Comparison of ENCODE assay signal across 8 mouse cellular contexts in genomic region chr4:121028659-121029392, GRCm38 (mm10). TPM values are rescaled to one million over a fixed set of nuclear protein-coding genes. Genes with fewer than 3 reads are reported as not detected.
A peak's percentile ranks its signal among the peaks of the same experiment; 100 is the strongest.
DNase-seq lines count a peak whose midpoint lies in the region; ATAC-seq and TF ChIP-seq lines count a peak whose summit lies in the region.

No protein-coding gene starts in this region.

- H3K9me3 ChIP-seq in liver, embryonic 12.5 days (replicated peaks) = no peaks in the 10 kb centered on the region
- no peaks in the 10 kb centered on the region for H3K9me3 ChIP-seq in liver, postnatal 0 days (ENCODE audit: low read length)

- TF ChIP-seq EP300 in liver, postnatal 0 days (IDR thresholded peaks at IDR 0.05; ENCODE audit: low read depth) = no peak

- no peaks in the 10 kb centered on the region for H3K36me3 ChIP-seq in liver, adult 2 months (ENCODE audit: control insufficient read depth, insufficient read depth, low read length)
- H3K36me3 ChIP-seq in liver, embryonic 12.5 days = no peaks in the 10 kb centered on the region
- H3K36me3 ChIP-seq in liver, postnatal 0 days (replicated peaks; ENCODE audit: insufficient read depth, low read length) = no peaks in the 10 kb centered on the region

- H3K4me3 ChIP-seq in liver, adult 2 months (ENCODE audit: insufficient read depth, low read depth, low read length) = no peak overlapping the region
- no peak overlapping the region for H3K4me3 ChIP-seq in liver, embryonic 12.5 days
- H3K4me3 ChIP-seq in liver, postnatal 0 days (ENCODE audit: low read depth, low read length) = no peak overlapping the region

- no peak overlapping the region for H3K9ac ChIP-seq in liver, adult 2 months (ENCODE audit: low read depth, low read length)
- no peak overlapping the region for H3K9ac ChIP-seq in liver, embryonic 12.5 days
- no peak overlapping the region for H3K9ac ChIP-seq in liver, postnatal 0 days (replicated peaks)

- no peak for ATAC-seq in liver, embryonic 12.5 days
- ATAC-seq in liver, postnatal 0 days = no peak

- H3K4me1 ChIP-seq in liver, adult 2 months (ENCODE audit: control insufficient read depth, insufficient read depth, low read length) = peaks cover 9% of the 10 kb centered on the region
- H3K4me1 ChIP-seq in liver, embryonic 12.5 days = peaks cover 19% of the 10 kb centered on the region
- H3K4me1 ChIP-seq in liver, postnatal 0 days (ENCODE audit: insufficient read depth) = peaks cover 17% of the 10 kb centered on the region

- TF ChIP-seq POLR2A in liver, adult 2 months (IDR thresholded peaks at IDR 0.05; ENCODE audit: extremely low read depth, insufficient read depth, low read length) = no peak

- no peaks in the 10 kb centered on the region for H3K27me3 ChIP-seq in liver, adult 2 months (ENCODE audit: control insufficient read depth, insufficient read depth, low read length)
- no peaks in the 10 kb centered on the region for H3K27me3 ChIP-seq in liver, embryonic 12.5 days (replicated peaks)
- no peaks in the 10 kb centered on the region for H3K27me3 ChIP-seq in liver, postnatal 0 days (ENCODE audit: insufficient read depth, low read length)

- H3K27ac ChIP-seq in liver, adult 2 months (replicated peaks; ENCODE audit: insufficient read depth, low read depth, low read length) = no peak overlapping the region
- no peak overlapping the region for H3K27ac ChIP-seq in liver, embryonic 12.5 days
- H3K27ac ChIP-seq in liver, postnatal 0 days (ENCODE audit: low read depth) = no peak overlapping the region

- no peaks in the 10 kb centered on the region for H3K79me2 ChIP-seq in liver, adult 2 months (ENCODE audit: control insufficient read depth, insufficient read depth, low read length)

- TF ChIP-seq CTCF in liver, adult 2 months (IDR thresholded peaks at IDR 0.05; ENCODE audit: low read depth, low read length) = peak; percentile 86
- TF ChIP-seq CTCF in liver, postnatal 0 days (IDR thresholded peaks at IDR 0.05; ENCODE audit: low read depth) = peak; percentile 92

- 46% methylated on average over 14 of the region's 14 CpGs for WGBS in liver, adult 2 months
- WGBS in liver, embryonic 12.5 days (ENCODE audit: insufficient replicate concordance) = 31% methylated on average over 14 of the region's 14 CpGs
- 38% methylated on average over 14 of the region's 14 CpGs for WGBS in liver, postnatal 0 days (ENCODE audit: insufficient replicate concordance)

- H3K4me2 ChIP-seq in liver, embryonic 12.5 days = no peak overlapping the region
- no peak overlapping the region for H3K4me2 ChIP-seq in liver, postnatal 0 days (ENCODE audit: low read depth, low read length)

- DNase-seq in adrenal gland, adult 2 months = peak; percentile 41
- DNase-seq in adrenal gland, adult 8-10 months = no peak
- no peak for DNase-seq in liver, adult 2 months (ENCODE audit: extremely low read depth, low read depth, low spot score)
- peak; percentile 70 for DNase-seq in c-Kit-positive CD71-positive TER-119-negative erythroid progenitor cells, embryonic 14.5 days (ENCODE audit: low read depth)
- DNase-seq in gastrocnemius, postnatal 25 days = peak; percentile 16
- peak; percentile 80 for DNase-seq in liver, postnatal 0 days
- peak; percentile 79 for DNase-seq in retina, postnatal 1 day

RNA-seq across cellular contexts. Expression of gene Col9a2, which starts 10.4 kb away (rescaled TPM):
- under 1 TPM; 0.21 to 0.23 TPM for total RNA-seq in adrenal gland, adult 2 months (2021)
- polyA plus RNA-seq in adrenal gland, adult 2 months (2012; rRNA removed) = 0.47 and 0.76 TPM in 2 replicates
- total RNA-seq in adrenal gland, adult 8-10 months (2022) = under 1 TPM; 0.40 to 0.78 (median 0.57) TPM
- not detected in 2 replicates for total RNA-seq in liver, adult 2 months (2014; rRNA removed)
- not detected in 2 replicates for polyA plus RNA-seq in liver, adult 2 months (2012; rRNA removed)
- 2.7 and 3.7 TPM in 2 replicates for polyA plus RNA-seq in liver, embryonic 12.5 days (2016; fragmentation: Nextera tagmentation; extraction: Ambion mirVana)
- under 1 TPM; 0.40 to 0.41 TPM for total RNA-seq in gastrocnemius, postnatal 25 days (2021)
- 0.34 and 0.44 TPM in 2 replicates for polyA plus RNA-seq in liver, postnatal 0 days (2015; fragmentation: Nextera tagmentation; extraction: Ambion mirVana)

RNA-seq across cellular contexts. Expression of gene Smap2, which starts 11.8 kb away (rescaled TPM):
- total RNA-seq in adrenal gland, adult 2 months (2021) = 10 to 100 TPM; 37.8 to 38.1 TPM
- 14.3 and 20.4 TPM in 2 replicates for polyA plus RNA-seq in adrenal gland, adult 2 months (2012; rRNA removed)
- total RNA-seq in adrenal gland, adult 8-10 months (2022) = 10 to 100 TPM; 36.5 to 42.7 (median 40.3) TPM
- 13.7 and 16.9 TPM in 2 replicates for total RNA-seq in liver, adult 2 months (2014; rRNA removed)
- 19.2 and 20.8 TPM in 2 replicates for polyA plus RNA-seq in liver, adult 2 months (2012; rRNA removed)
- polyA plus RNA-seq in liver, embryonic 12.5 days (2016; fragmentation: Nextera tagmentation; extraction: Ambion mirVana) = 45.5 and 46.9 TPM in 2 replicates
- total RNA-seq in gastrocnemius, postnatal 25 days (2021) = 10 to 100 TPM; 14.5 to 15.9 TPM
- polyA plus RNA-seq in liver, postnatal 0 days (2015; fragmentation: Nextera tagmentation; extraction: Ambion mirVana) = 14.9 and 17.1 TPM in 2 replicates

Comparison
In these comparisons a context has a peak if more than half of its experiments do, and no peak if none do; other contexts are left out.
1. DNase-seq: peak in adrenal gland, adult 2 months (single experiment), c-Kit-positive CD71-positive TER-119-negative erythroid progenitor cells, embryonic 14.5 days (single experiment), gastrocnemius, postnatal 25 days (single experiment), liver, postnatal 0 days (single experiment) and retina, postnatal 1 day (single experiment); none in adrenal gland, adult 8-10 months (single experiment) and liver, adult 2 months (single experiment).